Mouse (Mus musculus) frontal cortex, postnatal 14 days (tissue): ENCODE data around the gene Uba52.

Experiments
- DNase-seq, 2 experiments: peaks; one replicate each; pipeline ENCODE4 v3.0.0; 2022; ENCODE audit warnings: low spot score in 2 of 2

Uba52 gene

DNA sequence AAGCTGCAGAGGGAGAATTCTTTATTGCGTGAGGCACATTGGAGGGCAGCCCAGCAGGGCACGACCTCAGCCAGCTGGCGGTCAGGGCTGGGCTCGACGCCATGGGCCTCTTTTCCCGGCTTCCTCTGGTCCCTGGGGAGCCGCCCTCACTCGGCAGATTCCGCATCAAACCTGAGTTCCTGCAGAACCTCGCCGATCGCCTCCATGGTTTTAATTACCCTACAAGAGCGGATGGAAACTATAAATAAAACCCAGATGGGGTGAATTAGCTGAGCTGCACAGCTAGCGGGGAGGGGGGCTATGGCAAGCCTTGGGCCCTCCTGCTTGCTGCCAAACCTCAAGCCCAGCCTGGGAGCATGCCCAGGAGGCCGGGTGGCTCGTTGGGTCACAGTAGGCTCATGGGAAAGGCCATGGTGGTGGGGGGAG, 6.3 kb downstream of the Uba52 start:
- peak in 1 of 2 experiments; percentile 45 for DNase-seq

DNA sequence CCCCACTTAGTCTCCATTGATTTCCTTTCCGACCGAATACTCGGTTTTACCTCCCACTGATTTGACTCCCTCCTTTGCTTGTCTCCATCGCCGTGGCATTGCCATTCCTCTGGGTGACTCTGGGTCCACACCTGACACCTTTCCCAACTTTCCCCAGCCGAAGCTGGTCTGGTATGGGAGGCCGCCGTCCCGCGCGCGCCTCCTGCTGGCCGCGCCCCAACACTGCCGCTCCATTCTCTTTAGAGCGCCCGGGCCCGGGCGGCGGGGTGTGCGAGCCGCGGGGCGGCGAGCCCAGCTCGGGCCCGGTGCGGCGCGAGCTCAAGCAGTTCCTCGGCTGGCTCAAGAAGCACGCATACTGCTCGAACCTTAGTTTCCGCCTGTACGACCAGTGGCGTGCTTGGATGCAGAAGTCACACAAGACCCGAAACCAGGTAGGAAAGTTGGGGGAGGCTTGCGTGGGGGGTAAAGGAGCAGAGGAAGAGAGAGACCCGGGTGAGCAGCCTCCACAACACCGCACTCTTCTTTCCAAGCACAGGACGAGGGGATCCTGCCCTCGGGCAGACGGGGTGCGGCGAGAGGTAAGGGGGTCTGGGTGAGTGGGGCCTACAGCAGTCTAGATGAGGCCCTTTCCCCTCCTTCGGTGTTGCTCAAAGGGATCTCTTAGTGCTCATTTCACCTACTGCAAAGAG, 7.4 kb downstream of the Uba52 start:
- no peak for DNase-seq

DNA sequence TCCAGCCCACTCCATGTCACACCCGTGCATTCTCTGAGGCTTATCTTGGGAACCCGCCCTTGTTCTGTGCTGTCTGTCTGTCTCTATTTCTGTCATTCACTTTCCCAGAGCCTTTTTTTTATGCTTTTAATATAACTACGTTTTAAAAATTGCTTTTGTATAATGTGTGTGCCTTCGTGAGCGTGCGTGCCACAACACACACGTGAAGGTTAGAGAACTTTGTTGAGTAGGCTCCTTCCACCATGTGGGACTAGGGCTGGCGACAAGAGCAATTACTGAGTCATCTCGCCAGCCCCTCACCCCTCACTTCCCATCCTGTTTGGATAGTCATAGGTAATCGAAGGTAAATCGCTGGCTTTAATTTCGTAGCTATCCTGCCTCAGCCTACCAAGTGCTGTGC, 8.1 kb downstream of the Uba52 start:
- no peak for DNase-seq

DNA sequence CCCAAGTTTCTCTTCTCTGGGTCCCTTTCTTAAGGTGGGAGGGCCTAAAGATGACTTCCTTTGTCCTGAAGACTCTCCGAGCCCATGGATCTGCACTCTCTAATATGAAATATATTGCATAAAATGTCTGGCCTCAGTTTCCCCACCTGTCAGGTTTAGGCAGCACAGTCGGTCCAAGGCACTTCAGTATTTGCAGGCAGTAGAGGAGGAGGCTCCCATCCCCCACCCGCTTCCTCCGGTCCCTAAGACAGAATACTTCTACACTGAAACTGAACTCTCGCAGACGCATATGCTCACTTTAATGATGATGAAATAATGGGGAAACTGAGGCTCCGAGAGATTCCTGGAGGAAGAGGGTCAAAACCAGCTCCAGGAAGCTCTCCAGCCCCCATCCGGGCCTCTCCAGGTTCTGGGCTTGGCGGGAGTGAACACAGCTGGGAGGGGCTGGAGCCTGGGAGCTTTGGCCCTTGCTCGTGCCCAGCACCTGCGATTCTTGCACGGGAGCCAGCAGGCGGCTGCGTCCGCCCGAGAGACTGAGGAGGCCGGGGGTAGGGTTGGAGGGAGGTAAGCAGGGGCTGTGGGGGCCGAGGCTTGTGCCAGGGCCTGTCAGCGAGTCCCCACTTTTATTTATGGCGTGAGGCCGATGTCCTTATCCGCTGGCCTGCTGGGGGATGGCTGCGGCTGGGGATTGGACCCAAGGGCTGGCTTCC, 8.6 kb downstream of the Uba52 start:
- no peak for DNase-seq

DNA sequence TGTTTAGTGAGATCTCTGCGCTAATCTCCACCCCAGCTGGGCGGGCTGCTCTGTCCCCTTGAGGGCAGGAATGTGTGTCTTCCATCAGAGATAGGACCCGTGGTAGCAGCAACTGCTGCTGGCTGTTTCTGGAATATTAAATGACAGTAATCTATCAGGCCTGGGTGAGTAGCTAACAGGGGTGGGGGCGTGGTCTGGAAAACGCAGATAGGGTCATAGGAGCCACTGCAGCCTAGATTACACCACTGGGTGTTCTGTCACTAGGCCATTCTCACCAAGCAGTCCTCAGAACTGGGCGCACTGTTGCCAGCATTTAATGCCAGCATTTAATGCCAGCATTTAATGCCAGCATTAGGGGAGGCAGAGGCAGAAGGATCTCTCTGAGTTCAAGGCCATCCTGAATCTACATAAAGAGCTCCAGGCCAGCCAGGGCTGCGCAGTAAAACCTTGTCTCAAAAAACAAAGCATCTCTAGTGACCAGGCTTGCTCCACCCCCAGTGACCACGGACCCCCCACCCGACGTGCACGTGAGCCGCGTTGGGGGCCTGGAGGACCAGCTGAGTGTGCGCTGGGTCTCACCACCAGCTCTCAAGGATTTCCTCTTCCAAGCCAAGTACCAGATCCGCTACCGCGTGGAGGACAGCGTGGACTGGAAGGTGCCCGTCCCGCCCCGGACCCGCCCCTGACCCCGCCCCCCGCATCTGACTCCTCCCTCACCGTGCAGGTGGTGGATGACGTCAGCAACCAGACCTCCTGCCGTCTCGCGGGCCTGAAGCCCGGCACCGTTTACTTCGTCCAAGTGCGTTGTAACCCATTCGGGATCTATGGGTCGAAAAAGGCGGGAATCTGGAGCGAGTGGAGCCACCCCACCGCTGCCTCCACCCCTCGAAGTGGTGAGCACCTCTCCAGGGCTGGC, 10.0 kb downstream of the Uba52 start:
- DNase-seq: no peak

DNA sequence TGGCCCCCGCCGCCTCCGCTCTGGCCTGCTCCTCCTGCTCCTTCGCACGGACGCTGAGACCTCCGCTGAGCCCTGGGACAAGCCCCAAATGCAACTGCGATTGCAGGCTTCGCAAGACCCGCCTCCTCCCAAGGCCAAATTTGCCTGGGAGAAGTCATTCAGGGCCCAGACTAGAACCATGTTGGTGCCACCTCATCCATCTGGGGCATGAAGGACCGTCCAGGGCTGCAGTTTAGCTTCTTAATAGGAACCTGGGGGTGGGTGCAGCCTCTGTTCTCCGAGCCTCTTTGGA, 14.9 kb downstream of the Uba52 start:
- no peak for DNase-seq

DNA sequence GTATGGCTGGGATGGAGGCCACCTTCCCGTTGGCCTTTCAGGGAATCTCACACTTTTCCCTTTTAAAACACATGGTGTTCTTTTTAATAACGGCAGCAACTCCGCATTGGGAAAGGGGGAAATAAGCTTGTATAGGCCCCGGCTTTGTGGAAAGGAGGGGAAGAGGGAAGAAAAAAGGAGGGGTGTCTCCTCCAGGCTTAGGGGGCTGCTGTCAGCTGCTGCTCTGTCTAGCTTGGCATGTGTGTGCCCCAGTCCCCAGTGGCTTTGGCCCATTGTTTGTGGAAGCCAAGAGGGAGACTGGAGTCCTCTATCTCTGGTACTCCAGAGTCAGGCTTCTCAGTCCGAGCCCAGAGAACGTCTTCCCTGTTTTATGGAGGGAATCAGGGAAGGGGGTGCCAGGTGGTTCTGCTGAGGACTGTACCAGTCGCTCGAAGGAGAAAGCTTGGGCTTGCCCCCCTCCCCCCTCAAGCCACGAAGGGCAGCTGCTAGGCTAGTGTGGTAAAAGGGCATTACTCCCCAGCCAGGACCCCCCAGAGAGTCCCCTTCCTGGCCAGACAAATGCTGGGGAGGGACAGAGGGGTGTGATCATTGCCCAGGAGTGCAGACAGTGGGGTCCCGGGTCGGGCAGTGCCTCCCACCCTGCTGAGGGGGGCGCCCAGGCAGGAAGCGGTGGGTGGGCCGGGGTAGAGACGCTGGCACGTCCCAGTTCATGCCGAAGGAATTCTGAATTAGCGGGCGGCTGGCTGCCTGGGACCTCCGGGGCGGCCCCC, 15.4 kb downstream of the Uba52 start:
- no peak for DNase-seq

DNA sequence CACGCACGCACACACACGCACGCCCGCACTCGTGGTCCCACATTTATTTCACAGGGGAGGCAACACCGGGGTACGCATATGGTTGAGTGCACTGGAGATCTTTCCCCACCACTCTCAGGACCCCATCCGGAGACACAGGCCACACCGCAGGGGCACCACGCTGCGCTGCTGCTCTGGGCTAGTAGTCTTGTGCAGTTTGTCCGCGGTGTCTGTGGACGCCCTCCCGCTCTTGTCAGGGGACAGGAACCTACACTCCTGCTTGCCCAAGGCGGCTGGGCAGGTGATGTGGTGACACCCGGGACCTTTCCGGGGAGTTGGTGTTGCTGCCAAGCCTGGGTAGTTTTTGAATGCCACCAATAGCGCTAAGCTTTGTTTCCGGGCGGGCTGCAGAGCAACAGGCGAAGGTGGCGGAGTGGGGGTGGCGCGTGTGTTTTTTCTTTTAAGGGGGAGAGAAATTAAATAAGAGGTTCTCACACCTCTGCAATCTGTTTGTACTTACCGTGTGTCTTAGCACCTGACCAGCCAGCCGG, 16.1 kb downstream of the Uba52 start:
- DNase-seq: no peak

DNA sequence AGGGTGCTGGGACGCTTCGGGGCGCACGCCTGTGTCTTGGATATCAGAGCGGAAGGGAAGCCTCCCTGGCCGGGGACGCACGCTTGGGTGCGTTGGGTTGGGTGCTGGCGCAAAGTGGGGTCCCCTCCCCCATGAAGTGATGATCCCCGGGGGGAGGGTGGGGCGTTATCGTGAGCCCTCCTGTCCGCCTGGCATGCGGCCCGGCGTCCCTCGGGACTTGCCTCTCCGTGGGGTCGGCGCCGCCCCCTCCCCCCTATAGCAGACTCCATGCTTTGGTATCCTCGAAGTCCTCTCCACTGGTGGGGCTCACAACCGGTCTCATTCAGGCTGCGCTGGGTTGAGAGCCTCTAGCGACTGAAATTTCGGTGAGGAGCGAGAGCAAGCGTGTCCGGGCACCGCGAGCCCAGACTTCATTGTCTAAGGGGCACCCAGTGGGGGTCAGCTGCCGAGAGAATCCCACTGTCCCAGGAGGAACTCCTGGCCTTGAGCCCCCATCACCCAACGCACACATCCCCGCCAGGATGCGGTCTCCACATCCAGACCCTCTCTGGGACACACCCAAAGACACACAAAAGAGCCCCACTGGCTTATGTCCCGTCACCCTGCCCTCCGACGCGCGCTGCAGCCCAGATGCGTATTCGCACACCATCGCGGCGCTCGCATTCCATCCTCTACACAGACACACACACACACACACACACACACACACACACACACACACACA, 16.7 kb downstream of the Uba52 start:
- DNase-seq: no peak

DNA sequence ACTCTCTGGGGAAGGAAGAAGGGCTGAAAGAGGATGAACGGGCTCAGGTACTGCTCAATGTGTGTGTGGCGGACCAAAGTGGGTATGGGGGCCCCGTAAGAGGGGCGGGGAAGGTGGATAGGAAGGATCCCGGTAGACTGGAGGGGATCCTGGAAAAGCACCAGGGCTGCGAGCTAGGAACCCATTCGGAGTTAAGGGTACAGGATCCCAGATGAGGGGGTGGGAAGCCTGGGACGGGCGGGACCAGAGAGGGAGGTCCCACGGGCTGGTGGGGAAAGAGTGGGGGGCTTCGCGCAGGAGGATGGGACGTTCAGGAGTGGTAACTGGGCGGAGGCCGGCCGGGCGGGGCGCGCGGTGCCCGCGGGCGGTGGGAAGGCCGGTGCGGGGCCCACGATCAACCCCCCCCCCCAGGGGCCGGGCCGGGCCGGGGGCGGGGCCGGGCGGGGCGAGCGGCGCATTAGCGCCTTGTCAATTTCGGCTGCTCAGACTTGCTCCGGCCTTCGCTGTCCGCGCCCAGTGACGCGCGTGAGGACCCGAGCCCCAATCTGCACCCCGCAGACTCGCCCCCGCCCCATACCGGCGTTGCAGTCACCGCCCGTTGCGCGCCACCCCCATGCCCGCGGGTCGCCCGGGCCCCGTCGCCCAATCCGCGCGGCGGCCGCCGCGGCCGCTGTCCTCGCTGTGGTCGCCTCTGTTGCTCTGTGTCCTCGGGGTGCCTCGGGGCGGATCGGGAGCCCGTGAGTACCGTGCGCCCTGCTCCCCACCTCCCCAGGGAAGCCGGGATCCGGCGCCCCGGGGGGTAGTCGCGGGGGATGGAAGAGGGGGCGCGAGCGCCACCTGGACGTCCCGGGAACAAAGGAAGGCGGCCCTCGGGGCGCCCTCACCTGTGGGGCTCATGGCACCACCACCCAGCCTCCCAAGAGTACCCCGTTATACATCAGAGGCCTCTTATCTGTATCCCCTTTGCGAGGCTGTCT, 17.6 kb downstream of the Uba52 start, which contains the start of gene Crlf1:
TSS of gene Crlf1 (plus strand) at position 495 of the 977 bp plus-strand sequence.
- no peak for DNase-seq

DNA sequence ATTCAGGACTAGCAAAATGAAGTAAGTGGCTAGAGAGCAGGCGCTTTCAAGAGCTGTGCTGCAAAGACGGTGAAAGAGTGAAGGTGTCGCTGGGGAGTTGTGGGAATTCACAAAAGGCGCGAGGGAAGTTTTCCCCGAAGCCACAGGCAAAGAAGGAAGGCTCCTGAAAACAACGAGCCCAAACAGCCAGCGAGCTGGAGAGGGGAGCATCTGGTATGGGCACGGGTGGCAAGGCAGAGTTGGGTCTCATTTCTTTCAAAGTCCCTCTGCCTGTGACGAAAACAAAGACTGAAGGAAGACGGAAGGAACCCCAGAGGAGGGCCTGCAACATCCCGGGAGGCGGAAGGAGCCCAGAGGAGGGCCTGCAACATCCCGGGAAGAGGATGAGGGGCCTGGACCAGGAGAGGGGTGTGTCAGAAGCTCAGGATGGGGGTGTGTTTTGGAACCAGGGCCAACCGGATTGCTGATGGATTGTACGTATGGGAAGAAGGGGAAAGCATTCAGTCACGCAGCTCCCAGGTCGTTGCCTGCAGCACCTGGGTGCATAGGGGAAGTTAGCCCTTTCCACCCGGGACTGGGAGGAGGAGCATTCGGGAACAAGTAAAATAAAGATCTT, 19.6 kb downstream of the Uba52 start:
- no peak for DNase-seq

DNA sequence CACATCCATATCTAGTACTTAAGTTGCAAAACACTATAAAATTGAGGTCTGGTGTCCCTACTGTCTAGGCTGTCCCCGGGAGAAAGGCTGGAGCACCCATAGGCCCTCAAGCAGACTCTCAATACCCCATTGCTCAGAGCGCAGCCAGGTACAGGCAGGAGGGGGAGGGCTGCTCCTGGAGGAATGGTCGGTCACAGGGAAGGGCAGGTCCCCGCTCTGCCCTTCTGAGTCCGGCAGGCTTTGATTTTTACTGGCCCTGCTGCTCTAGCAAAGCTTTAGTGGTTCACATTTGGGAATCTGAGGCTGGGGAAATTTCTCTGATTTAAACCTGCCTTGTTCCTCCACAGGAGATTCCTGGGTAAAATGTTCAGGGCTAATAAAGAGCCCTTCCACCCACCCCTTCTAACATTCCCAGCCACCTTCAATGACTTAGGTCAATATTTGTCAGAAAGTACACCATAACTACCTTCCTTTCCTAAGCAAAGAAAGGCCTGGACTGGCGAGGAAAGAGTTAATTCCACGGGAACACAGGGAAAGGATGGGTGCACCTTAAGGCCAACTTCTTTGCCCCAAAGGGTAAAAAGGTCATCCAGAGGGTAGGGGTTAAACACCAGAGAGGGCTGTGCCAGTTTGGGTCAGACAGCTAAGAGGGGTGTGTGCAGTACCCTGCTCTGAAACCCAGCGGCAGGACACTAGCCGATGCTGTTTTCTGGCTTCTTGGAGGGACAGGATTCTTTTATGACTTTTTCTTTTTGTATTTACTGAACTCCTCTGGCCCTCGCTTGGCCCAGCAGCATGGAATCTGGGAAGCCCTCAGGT, 20.3 kb downstream of the Uba52 start:
- DNase-seq: no peak

DNA sequence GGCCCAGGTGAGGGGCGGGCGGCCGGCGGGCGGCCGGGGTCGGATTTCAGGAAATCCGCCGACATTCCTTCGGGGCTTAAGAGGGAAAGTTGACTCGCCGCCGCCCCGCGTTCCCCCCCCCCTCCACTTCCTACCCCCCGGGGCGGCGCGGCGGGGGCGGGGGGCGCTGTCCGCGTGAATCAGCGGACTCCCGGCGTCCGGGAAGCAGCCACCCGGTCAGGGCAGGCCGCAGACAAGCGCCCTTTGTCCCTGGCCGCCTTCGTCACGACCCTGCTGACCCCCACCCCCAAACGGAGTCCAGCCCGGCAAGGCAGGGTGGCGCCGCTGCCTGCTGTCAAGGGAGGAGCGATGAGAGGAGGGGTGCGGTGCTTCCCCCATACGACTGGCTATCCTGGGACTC, 21.0 kb downstream of the Uba52 start:
- no peak for DNase-seq

DNA sequence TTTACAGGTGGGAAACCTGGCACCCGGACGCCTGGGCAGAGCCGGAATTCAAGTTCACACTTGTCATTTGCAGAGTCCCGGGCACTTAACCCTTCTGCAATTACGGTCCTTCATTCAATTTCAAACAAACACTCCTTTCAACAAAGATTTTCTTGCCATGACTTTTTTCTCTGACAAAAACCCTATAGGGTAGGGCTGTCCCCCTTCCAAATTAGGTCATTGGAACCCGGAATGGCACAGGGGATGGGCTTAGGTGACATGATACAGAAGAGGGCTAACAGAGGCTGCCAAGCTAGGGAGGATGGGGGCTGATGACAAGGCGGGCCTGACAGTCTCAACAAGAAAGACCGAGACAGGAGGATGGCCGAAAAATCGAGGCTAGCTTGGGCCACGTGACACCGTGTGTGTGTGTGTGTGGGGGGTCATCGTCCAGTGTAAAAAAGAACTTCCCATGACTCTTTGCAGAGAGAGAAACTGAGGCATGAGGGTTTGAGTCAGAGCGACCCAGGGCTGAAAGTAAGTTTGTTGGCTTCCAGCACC, 21.6 kb downstream of the Uba52 start:
- DNase-seq: no peak

DNA sequence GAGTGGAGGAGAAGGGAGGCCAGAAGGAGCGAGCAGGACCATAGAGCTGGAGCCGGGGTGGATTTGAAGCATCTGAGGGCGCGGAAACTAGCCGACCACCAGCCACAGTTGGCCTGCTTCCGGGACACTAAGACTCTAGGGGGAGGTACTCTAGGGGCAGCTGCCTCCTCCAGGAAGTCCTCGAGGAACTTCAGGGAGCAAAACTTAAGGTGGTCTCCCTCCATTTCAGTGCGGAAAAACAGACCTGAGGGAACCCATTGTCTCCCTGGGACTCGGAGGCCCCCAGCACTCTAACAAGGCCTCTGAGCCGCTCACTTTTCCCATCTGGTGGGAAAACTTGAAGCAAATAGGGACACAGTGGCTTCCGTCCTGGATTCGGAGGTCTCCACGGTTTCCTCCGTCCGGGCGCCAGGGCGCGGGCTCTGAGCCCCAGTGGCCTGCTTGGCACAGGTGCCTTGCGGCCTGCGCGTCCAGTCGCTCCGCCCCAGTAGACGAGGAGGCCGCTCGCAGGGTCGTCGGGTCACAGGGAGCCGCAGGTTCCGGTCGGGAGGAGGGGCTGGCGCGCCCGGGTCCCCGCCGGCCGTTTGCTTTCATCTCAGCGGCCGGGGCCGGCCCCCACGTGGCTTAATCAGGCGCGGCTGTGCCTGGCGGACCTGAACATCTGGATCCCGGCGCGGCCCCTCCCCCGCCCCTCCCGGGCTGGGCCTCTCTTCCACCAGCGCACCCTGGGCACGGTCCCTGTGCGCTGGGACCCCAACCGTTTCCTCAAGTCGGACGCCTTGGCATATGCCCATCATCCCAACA, 22.4 kb downstream of the Uba52 start:
- DNase-seq: no peak

DNA sequence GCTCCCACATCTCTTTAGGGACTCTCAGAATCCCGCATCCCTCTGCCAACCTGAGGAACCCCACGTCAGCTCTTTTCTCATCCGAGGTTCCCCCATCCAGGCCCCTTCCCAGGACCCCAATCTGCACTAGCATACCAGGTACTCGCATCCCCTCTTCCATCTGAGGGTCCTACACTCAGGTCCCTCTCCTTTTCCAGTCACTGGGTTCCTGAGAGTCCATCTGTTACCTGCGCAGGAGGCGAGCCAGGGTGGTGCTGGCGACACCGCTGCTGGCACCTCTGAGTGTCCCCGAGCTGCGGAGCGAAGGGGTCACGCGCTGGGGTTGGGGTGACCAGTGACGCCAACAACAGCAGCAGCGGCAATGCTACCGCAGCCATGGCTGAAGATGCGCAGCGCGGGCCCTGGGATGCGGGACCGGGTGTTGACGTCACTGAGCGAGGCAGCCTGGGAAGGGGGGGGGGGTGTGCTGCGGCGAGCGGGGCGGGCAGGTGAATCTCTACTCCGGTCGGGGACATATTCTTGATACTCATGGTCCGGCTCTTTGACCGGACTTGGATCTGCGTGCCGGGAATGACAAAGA, 23.6 kb downstream of the Uba52 start, which contains the start of gene Tmem59l:
TSS of gene Tmem59l (minus strand) at position 418 of the 580 bp plus-strand sequence.
- DNase-seq: no peak

DNA sequence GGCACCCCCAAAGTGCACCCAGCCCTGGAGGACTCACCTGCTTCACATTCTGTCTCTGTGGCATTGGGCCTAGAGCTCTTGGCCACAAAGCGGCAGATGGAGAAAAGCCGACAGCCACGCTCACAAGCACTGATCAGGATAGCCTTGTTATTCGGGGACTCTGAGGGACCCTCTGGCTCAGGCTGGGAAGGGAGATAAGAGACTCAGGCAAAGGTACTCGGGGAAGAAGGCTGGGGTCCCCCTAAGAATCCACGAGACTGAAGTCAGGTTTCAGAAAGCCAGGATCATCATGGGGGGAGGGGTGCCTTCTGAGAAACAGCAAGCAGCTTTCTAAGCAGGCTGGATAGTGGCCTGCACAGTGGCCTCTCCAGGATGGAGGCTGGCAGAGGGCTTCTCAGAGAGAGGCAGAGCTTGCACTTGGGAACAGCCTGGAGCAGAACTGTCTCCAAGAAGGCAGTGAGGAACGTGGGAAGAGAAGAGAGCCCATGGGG, 24.4 kb downstream of the Uba52 start:
- DNase-seq: no peak
